Mouse (Mus musculus) lung, adult 2 months (tissue): Measurements from ENCODE around the gene Reg3d.

Experiments
- CTCF ChIP-seq: fragments of 200-500 bp; IDR thresholded peaks from 2 replicates; pipeline ENCODE4 v1.5.1; 2011; ENCODE audit warnings: mild to moderate bottlenecking, low read length, control low read depth; ENCODE audit not compliant: insufficient read depth
- POLR2A ChIP-seq: fragments of 200-500 bp; IDR thresholded peaks from 2 replicates; pipeline ENCODE4 v1.6.1; 2011; ENCODE audit warnings: low read depth, mild to moderate bottlenecking, control low read depth, low read length, borderline replicate concordance; ENCODE audit errors: extremely low read depth

- no peak for TF ChIP-seq CTCF
- TF ChIP-seq POLR2A, result no peak
Measured at GRCm38 (mm10) chr6:78329166-78329565, 49.5 kb downstream of the Reg3d start.
